Mouse (Mus musculus) liver, embryonic 11.5 days (tissue): Measurements from ENCODE around the gene Vps13d. TPM values are rescaled to one million over a fixed set of nuclear protein-coding genes. Genes with fewer than 3 reads are reported as not detected.

Experiments used
- ATAC-seq: fragments of 200-750 bp; cut with Nextera tagmentation; replicated peaks from 2 replicates; pipeline ENCODE4 v1.8.0; 2017; ENCODE audit warnings: moderate number of reproducible peaks, mild to moderate bottlenecking, moderate TSS enrichment, moderate library complexity; ENCODE audit not compliant: low FRiP score
- DNase-seq: peaks from one replicate; pipeline ENCODE4 v3.0.0-alpha.2; 2017; ENCODE audit warnings: low spot score
- H3K27ac ChIP-seq: fragments of 300-500 bp; sonication (generic); 2 replicates; pipeline ENCODE4 v1.5.1; 2014; ENCODE audit warnings: mild to moderate bottlenecking, low read depth, low read length, control low read depth
- H3K27me3 ChIP-seq: fragments of 300-500 bp; sonication (generic); replicated peaks from 2 replicates; pipeline ENCODE4 v1.6.1; 2014; ENCODE audit warnings: low read length, mixed read lengths; ENCODE audit not compliant: control insufficient read depth, insufficient read depth
- H3K36me3 ChIP-seq: fragments of 300-500 bp; sonication (generic); 2 replicates; pipeline ENCODE4 v1.6.1; 2014; ENCODE audit warnings: mild to moderate bottlenecking, low read length, moderate library complexity, mixed read lengths; ENCODE audit not compliant: control insufficient read depth, insufficient read depth
- H3K4me1 ChIP-seq: fragments of 300-500 bp; sonication (generic); replicated peaks from 2 replicates; pipeline ENCODE4 v1.6.1; 2014; ENCODE audit warnings: low read length, mixed read lengths; ENCODE audit not compliant: control insufficient read depth, insufficient read depth
- H3K4me2 ChIP-seq: fragments of 300-500 bp; sonication (generic); 2 replicates; pipeline ENCODE4 v1.6.1; 2014; ENCODE audit warnings: mild to moderate bottlenecking, control low read depth, moderate library complexity
- H3K4me3 ChIP-seq: fragments of 300-500 bp; sonication (generic); 2 replicates; pipeline ENCODE4 v1.5.1; 2014; ENCODE audit warnings: low read depth, low read length, control low read depth
- H3K9ac ChIP-seq: fragments of 300-500 bp; sonication (generic); 2 replicates; pipeline ENCODE4 v1.6.1; 2014; ENCODE audit warnings: low read depth, low read length, control low read depth
- H3K9me3 ChIP-seq: fragments of 300-500 bp; sonication (generic); 2 replicates; pipeline ENCODE4 v1.6.1; 2016; ENCODE audit warnings: low read length, inconsistent platforms, mixed read lengths; ENCODE audit not compliant: control insufficient read depth
- WGBS: fragments of 180-500 bp; shearing (Covaris S2); extraction: QIAGEN DNeasy Blood & Tissue Kit; methylation state at CpG from one replicate; pipeline ENCODE4 v1.1.7; 2014; 5-methylcytosine and 5-hydroxymethylcytosine counted together
- polyA plus RNA-seq: library from polyadenylated mRNA; unstranded; fragments of >200 nt; fragmentation: Nextera tagmentation; extraction: Ambion mirVana; gene quantifications from 2 replicates; pipeline ENCODE4 v1.2.1, GENCODE M21; 2014

Vps13d gene
- polyA plus RNA-seq, 1 experiment from 2014 or later = 11.7 TPM

DNA sequence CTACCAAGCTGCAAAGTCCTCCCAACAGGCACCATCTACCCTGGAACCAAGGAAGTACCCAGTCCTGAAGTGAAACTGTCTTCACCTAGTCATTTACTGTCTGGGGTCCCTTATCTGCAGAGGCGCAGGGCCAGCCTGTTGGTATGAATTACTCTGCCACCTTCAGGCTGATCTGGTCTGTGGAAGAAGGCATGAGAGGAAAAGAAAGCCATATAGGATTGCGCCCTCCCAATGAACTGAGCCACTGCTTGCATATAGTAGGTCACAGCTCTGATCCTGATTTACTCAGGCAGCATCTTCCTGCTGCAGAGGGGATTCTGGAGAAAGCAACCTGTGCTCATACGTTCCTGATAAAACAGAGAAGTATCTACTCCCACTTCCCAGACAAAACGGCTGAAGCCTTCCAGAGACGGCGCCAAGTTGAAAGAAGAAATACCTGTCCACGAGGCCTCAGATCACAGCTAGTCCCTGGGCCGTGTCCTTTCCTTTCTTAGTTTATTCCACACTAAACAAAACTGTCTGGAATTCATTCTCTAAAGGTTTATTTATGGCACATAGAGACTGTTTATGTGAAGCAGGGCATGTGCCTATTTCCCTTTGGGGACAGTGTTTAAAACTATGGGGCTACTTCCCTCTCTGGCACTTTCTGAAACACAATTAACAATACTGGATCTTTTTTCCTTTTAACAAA lies 144.1 kb downstream of the Vps13d start:
- Histone ChIP-seq H3K9me3 (no peaks in the 10 kb centered on the region), H3K27ac (no peak overlapping the region; the same call in 1 of the 2 replicates), H3K4me2 (no peak overlapping the region), H3K4me3 (no peak overlapping the region), H3K36me3 (no peaks in the 10 kb centered on the region), H3K27me3 (no peaks in the 10 kb centered on the region), H3K9ac (no peak overlapping the region), H3K4me1 (peaks cover 12% of the 10 kb centered on the region)
- DNase-seq (no peak), ATAC-seq (peak; percentile 89)
- 60% methylated on average over 8 of the region's 8 CpGs for WGBS

DNA sequence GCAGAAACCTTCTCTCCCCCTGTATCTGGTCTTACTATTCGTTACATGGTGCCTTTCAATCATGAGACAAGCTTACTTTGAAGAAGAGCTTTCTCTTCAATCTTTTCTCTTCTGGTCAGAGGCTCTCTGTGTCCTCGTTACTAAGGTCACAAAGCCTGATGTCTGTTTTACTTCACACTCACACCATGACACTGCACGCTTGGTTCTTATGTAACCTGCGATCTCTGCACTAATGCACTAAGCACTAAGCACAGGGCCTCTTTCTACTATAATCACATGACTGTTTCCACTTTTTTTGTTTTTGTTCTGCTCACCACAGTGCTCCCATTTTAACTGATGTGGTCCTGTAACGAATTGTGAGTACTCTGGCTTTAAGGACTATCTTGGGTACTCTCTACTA lies 146.8 kb downstream of the Vps13d start:
- no peak for DNase-seq
- 72% methylated on average over 5 of the region's 5 CpGs for WGBS
- Histone ChIP-seq H3K27me3 (no peaks in the 10 kb centered on the region), H3K4me3 (no peak overlapping the region), H3K4me2 (no peak overlapping the region), H3K27ac (no peak overlapping the region), H3K4me1 (peaks cover 16% of the 10 kb centered on the region), H3K36me3 (peaks cover 2% of the 10 kb centered on the region; the same call in 1 of the 2 replicates), H3K9ac (no peak overlapping the region), H3K9me3 (no peaks in the 10 kb centered on the region)
- no peak for ATAC-seq

DNA sequence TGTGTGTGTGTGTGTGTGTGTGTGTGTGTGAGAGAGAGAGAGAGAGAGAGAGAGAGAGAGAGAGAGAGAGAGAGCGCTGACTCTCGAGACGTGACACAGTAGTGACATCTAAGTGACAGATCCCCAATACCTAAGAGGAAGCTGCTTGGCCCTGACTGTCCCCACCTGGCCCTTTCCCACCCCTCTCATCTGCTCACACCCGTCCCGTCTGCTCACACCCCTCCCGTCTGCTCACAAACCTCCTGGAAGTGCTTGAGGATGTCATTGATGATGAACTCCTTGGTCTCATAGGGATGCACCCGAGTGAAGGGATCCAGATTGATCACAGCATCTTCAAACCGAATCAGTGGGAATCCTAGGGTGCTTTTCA lies 148.8 kb downstream of the Vps13d start:
- WGBS = 87% methylated on average over 5 of the region's 8 CpGs
- peaks cover 23% of the 10 kb centered on the region for H3K4me1 ChIP-seq

DNA sequence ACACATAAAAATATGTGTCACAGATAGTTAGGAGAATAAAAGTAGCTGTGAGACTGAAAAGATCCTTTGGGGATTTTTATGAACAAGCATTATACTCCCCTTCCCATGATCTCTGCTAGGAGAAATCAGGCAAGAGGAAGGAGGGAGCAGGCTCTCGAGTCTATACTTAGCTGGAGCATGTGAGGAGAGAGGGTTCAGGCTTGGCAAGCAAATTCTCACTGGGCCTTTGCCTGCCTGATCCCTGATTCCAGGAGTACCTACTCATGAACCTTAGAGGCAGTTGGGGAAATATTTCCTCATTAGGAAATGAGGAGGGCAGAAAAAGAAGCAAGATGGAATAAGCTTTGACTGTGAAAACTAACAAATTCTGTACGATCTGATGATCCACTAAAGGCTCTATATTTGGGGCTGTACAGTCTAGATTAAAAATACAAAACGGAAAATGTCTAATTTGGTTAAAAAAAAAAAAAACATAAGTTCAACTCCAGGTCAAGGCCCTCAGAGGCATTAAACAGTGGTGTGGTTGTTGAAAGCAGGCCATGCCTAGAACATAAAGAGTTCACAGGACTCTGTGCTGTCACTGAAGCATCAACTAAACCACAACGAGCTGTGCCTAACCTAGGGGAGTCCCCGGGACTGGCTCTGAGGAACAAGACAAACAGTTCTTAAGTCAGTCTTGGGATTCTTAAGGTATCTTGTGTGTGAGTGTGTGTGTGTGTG lies 149.3 kb downstream of the Vps13d start:
- H3K27ac ChIP-seq = no peak overlapping the region
- peaks cover 21% of the 10 kb centered on the region for H3K4me1 ChIP-seq
- H3K27me3 ChIP-seq = no peaks in the 10 kb centered on the region
- H3K4me2 ChIP-seq = no peak overlapping the region
- ATAC-seq (no peak), DNase-seq (no peak)
- no peak overlapping the region for H3K4me3 ChIP-seq
- no peaks in the 10 kb centered on the region for H3K9me3 ChIP-seq
- peaks cover 2% of the 10 kb centered on the region; the same call in 1 of the 2 replicates for H3K36me3 ChIP-seq
- 74% methylated on average over 5 of the region's 5 CpGs for WGBS
- H3K9ac ChIP-seq = no peak overlapping the region

More for the DNA sequence above, 148.8 kb downstream of the Vps13d start:
- H3K9me3 ChIP-seq = no peaks in the 10 kb centered on the region
- H3K27ac ChIP-seq = no peak overlapping the region
- no peak overlapping the region for H3K4me3 ChIP-seq
- no peak overlapping the region for H3K9ac ChIP-seq
- no peaks in the 10 kb centered on the region for H3K27me3 ChIP-seq
- no peak for ATAC-seq
- no peak overlapping the region for H3K4me2 ChIP-seq
- no peak for DNase-seq
- H3K36me3 ChIP-seq = peaks cover 2% of the 10 kb centered on the region; the same call in 1 of the 2 replicates

GRCm38 (mm10) chr4:145041223-145041870 lies 153.5 kb downstream of the Vps13d start:
- Histone ChIP-seq H3K9ac (no peak overlapping the region), H3K9me3 (no peaks in the 10 kb centered on the region), H3K4me1 (peaks cover 16% of the 10 kb centered on the region), H3K27ac (0 out of 2 replicates have a peak overlapping the region, but pooled peaks have one; percentile 0), H3K27me3 (no peaks in the 10 kb centered on the region), H3K36me3 (peaks cover 2% of the 10 kb centered on the region; the same call in 1 of the 2 replicates), H3K4me3 (no peak overlapping the region), H3K4me2 (no peak overlapping the region)
- DNase-seq = no peak
- 72% methylated on average over 6 of the region's 6 CpGs for WGBS
- ATAC-seq = peak; percentile 66

DNA sequence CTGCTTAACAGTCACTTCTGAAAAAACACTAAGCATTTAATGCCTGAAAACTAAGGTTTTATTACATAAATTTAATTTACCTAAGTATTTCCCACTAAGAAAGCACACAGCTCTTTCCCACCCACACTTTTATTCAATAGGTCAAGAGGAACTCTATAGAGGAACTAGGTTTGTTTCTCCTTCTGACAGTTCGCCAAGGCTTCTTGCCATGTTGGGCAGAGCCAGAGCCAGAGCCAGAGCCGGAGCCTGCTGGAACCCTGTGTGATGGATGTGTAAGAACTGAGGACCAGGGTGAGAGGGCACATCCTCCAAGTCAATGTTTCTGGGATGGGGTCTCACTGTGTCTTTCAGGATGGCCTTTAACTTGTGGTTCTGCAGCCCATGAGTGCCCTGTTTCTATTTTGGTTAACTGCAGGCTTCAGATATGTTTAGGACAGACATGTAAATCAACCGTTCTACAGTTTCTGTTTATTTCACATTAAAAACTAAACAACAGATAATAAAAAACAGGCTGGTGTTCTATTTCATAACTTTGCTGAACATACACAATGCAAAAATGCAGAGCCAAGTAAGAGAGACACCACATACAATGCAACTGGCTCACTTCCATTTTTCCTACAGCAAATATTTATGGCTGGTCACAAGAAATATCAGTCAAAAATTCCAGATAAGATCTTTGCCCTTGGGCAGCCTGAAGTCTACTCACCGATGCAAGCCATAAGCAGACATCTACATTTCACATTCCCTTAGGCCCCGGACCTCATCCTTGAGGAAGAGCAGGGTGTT lies 157.0 kb downstream of the Vps13d start:
- Histone ChIP-seq H3K36me3 (no peaks in the 10 kb centered on the region; the same call in 1 of the 2 replicates), H3K27me3 (no peaks in the 10 kb centered on the region), H3K9ac (no peak overlapping the region), H3K4me2 (no peak overlapping the region), H3K27ac (no peak overlapping the region), H3K4me3 (no peak overlapping the region), H3K9me3 (no peaks in the 10 kb centered on the region), H3K4me1 (peaks cover 44% of the 10 kb centered on the region)
- no peak for ATAC-seq
- DNase-seq = no peak
- WGBS = 82% methylated on average over 5 of the region's 5 CpGs

DNA sequence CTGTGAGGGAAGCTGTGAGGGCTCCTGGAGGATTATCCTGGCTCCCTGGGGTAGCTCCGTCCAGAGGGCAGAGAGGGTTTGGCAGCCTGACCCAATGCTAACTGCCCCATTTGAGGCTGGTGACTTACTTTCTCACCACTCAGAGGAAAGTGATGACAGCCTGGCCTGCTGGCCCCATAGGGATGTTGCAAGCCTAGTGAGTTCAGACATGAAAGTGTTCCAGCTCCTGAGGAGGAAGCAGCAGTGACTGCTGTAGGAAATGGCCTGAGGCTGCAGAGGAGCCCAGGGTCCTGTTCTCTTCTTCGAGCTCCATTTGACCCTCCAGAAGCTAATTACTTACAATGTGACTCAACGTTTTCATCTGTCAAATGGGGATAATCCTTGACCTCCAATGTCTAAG lies 157.8 kb downstream of the Vps13d start:
- Histone ChIP-seq H3K4me3 (no peak overlapping the region), H3K9ac (no peak overlapping the region), H3K4me2 (no peak overlapping the region), H3K9me3 (no peaks in the 10 kb centered on the region), H3K27ac (no peak overlapping the region), H3K36me3 (no peaks in the 10 kb centered on the region; the same call in 1 of the 2 replicates), H3K4me1 (peaks cover 49% of the 10 kb centered on the region), H3K27me3 (no peaks in the 10 kb centered on the region)
- ATAC-seq = no peak
- WGBS = 63% methylated on average over 3 of the region's 3 CpGs
- DNase-seq = no peak

- peak; percentile 46 for ATAC-seq
These were observed 159.4 kb downstream of the Vps13d start for GRCm38 (mm10) chr4:145035450-145035849.

More at GRCm38 (mm10) chr4:145035450-145035849, 159.4 kb downstream of the Vps13d start:
- Histone ChIP-seq H3K27me3 (no peaks in the 10 kb centered on the region), H3K4me1 (peaks cover 51% of the 10 kb centered on the region), H3K4me3 (no peak overlapping the region), H3K27ac (peak overlapping the region; percentile 80), H3K4me2 (peak overlapping the region; percentile 51), H3K9me3 (no peaks in the 10 kb centered on the region), H3K36me3 (no peaks in the 10 kb centered on the region; the same call in 1 of the 2 replicates), H3K9ac (peak overlapping the region; percentile 49)
- no peak for DNase-seq
- 42% methylated on average over 3 of the region's 3 CpGs for WGBS
